Mouse (Mus musculus) CH12.LX (cell line): ENCODE measurements around the gene Npc1l1. TPM values are rescaled to one million over a fixed set of nuclear protein-coding genes. Genes with fewer than 3 reads are reported as not detected.
A peak's percentile ranks its signal among the peaks of the same experiment; 100 is the strongest.

Experiments
- DNase-seq: peaks from one replicate; pipeline ENCODE4 v3.0.0-alpha.2; 2013; ENCODE audit errors: extremely low read depth
- H3K27ac ChIP-seq: 2 replicates; pipeline ENCODE4 v1.5.1; 2012; ENCODE audit warnings: low read depth, mild to moderate bottlenecking, control low read depth, moderate library complexity; ENCODE audit not compliant: insufficient read depth
- H3K27me3 ChIP-seq: replicated peaks from 2 replicates; pipeline ENCODE3; 2012; ENCODE audit warnings: inconsistent platforms
- H3K36me3 ChIP-seq, 2 experiments: replicated peaks in 1 of 2; 2 replicates each; pipeline versions ENCODE3 to v1.6.1; 2012; ENCODE audit warnings: inconsistent platforms in 1 of 2, low read length in 1 of 2, mild to moderate bottlenecking in 1 of 2, mixed read lengths in 1 of 2, moderate library complexity in 1 of 2; ENCODE audit not compliant: control insufficient read depth in 1 of 2, insufficient read depth in 1 of 2
- H3K4me1 ChIP-seq, 2 experiments: 2 replicates each; pipeline ENCODE4 v1.6.1; 2012; ENCODE audit warnings: inconsistent platforms in 1 of 2, moderate library complexity in 1 of 2; ENCODE audit not compliant: insufficient read depth in 2 of 2, control insufficient read depth in 1 of 2
- H3K4me2 ChIP-seq: 2 replicates; pipeline ENCODE4 v1.6.1; 2012; ENCODE audit warnings: low read depth, mild to moderate bottlenecking, control low read depth; ENCODE audit not compliant: poor library complexity, insufficient read depth, severe bottlenecking
- H3K4me3 ChIP-seq, 3 experiments: fragments of 150-350 bp in 1 of 3; sonication (generic) in 1 of 3; replicated peaks in 1 of 3; 2 replicates each; pipeline versions ENCODE3 to v1.5.1; 2011 to 2012; ENCODE audit warnings: low read depth in 2 of 3, low read length in 2 of 3, mild to moderate bottlenecking in 2 of 3, moderate library complexity in 2 of 3, control low read depth in 1 of 3, improper control_type of control experiment in 1 of 3, inconsistent platforms in 1 of 3, mixed read lengths in 1 of 3; ENCODE audit not compliant: poor library complexity in 1 of 3
- H3K79me2 ChIP-seq: replicated peaks from 2 replicates; pipeline ENCODE4 v1.6.1; 2012; ENCODE audit warnings: mild to moderate bottlenecking, moderate library complexity; ENCODE audit not compliant: control insufficient read depth, poor library complexity, insufficient read depth, severe bottlenecking; ENCODE audit errors: extremely low read depth
- H3K9ac ChIP-seq: 2 replicates; pipeline ENCODE4 v1.6.1; 2012; ENCODE audit warnings: low read depth, mild to moderate bottlenecking, control low read depth, moderate library complexity; ENCODE audit not compliant: insufficient read depth
- H3K9me3 ChIP-seq: replicated peaks from 2 replicates; pipeline ENCODE3; 2012; ENCODE audit warnings: low read length, inconsistent platforms, mixed read lengths
- BHLHE40 ChIP-seq: IDR thresholded peaks from 2 replicates; pipeline ENCODE4 v1.6.1; 2011; ENCODE audit warnings: mild to moderate bottlenecking, low read depth, low read length, improper control_type of control experiment
- CHD1 ChIP-seq: IDR thresholded peaks from 2 replicates; pipeline ENCODE4 v1.6.1; 2012; ENCODE audit warnings: low read depth, low read length, improper control_type of control experiment, inconsistent platforms
- CHD2 ChIP-seq: IDR thresholded peaks from 2 replicates; pipeline ENCODE4 v1.6.1; 2011; ENCODE audit warnings: low read length, improper control_type of control experiment
- CTCF ChIP-seq, 2 experiments: IDR thresholded peaks in 1 of 2; conservative IDR thresholded peaks in 1 of 2; 2 replicates each; pipeline ENCODE4 v1.5.1; 2011 to 2012; ENCODE audit warnings: low read depth in 2 of 2, low read length in 2 of 2, improper control_type of control experiment in 1 of 2, inconsistent platforms in 1 of 2, mild to moderate bottlenecking in 1 of 2, moderate library complexity in 1 of 2
- ELF1 ChIP-seq: IDR thresholded peaks from 2 replicates; pipeline ENCODE4 v1.6.1; 2014; ENCODE audit warnings: low read depth, mild to moderate bottlenecking, inconsistent platforms, low read length, improper control_type of control experiment
- EP300 ChIP-seq: IDR thresholded peaks from 2 replicates; pipeline ENCODE4 v1.6.1; 2011; ENCODE audit warnings: low read length, improper control_type of control experiment
- ETS1 ChIP-seq: conservative IDR thresholded peaks from 2 replicates; pipeline ENCODE4 v1.6.1; 2012; ENCODE audit warnings: low read depth, mild to moderate bottlenecking, inconsistent platforms, low read length, improper control_type of control experiment, moderate library complexity
- IRF4 ChIP-seq: IDR thresholded peaks from 2 replicates; pipeline ENCODE4 v1.6.1; 2014; ENCODE audit warnings: low read depth, mild to moderate bottlenecking, inconsistent platforms, low read length, improper control_type of control experiment
- JUN ChIP-seq: IDR thresholded peaks from 2 replicates; pipeline ENCODE4 v1.6.1; 2011; ENCODE audit warnings: low read depth, mild to moderate bottlenecking, low read length, improper control_type of control experiment, moderate library complexity; ENCODE audit not compliant: insufficient read depth
- JUND ChIP-seq: conservative IDR thresholded peaks from 2 replicates; pipeline ENCODE4 v1.6.1; 2011; ENCODE audit warnings: low read depth, low read length, improper control_type of control experiment
- MAFK ChIP-seq: IDR thresholded peaks from 2 replicates; pipeline ENCODE4 v1.6.1; 2011; ENCODE audit warnings: low read length, improper control_type of control experiment; ENCODE audit not compliant: insufficient replicate concordance
- MAX ChIP-seq: IDR thresholded peaks from 2 replicates; pipeline ENCODE4 v1.6.1; 2011; ENCODE audit warnings: low read length, improper control_type of control experiment
- MAZ ChIP-seq: IDR thresholded peaks from 2 replicates; pipeline ENCODE4 v1.6.1; 2012; ENCODE audit warnings: low read depth, mild to moderate bottlenecking, inconsistent platforms, low read length, improper control_type of control experiment, moderate library complexity
- MXI1 ChIP-seq: IDR thresholded peaks from 2 replicates; pipeline ENCODE4 v1.6.1; 2011; ENCODE audit warnings: mild to moderate bottlenecking, low read depth, low read length, improper control_type of control experiment
- MYC ChIP-seq: IDR thresholded peaks from 2 replicates; pipeline ENCODE4 v1.6.1; 2011; ENCODE audit warnings: low read depth, mild to moderate bottlenecking, improper control_type of control experiment, low read length
- NELFE ChIP-seq: IDR thresholded peaks from 2 replicates; pipeline ENCODE4 v1.6.1; 2011; ENCODE audit warnings: low read depth, low read length, improper control_type of control experiment
- PAX5 ChIP-seq: IDR thresholded peaks from 2 replicates; pipeline ENCODE4 v1.6.1; 2012; ENCODE audit warnings: low read length, inconsistent platforms, mixed read lengths
- POLR2AphosphoS2 ChIP-seq: IDR thresholded peaks from 2 replicates; pipeline ENCODE4 v1.6.1; 2011; ENCODE audit warnings: low read depth, low read length, improper control_type of control experiment
- RCOR1 ChIP-seq: conservative IDR thresholded peaks from 2 replicates; pipeline ENCODE4 v1.6.1; 2012; ENCODE audit warnings: low read depth, mild to moderate bottlenecking, inconsistent platforms, low read length, improper control_type of control experiment
- SIN3A ChIP-seq: IDR thresholded peaks from 2 replicates; pipeline ENCODE4 v1.6.1; 2012; ENCODE audit warnings: low read length, improper control_type of control experiment, inconsistent platforms
- SMC3 ChIP-seq: IDR thresholded peaks from 2 replicates; pipeline ENCODE4 v1.6.1; 2011; ENCODE audit warnings: low read depth, low read length, improper control_type of control experiment
- TBP ChIP-seq: conservative IDR thresholded peaks from 2 replicates; pipeline ENCODE4 v1.6.1; 2011; ENCODE audit warnings: low read depth, low read length, improper control_type of control experiment
- TCF12 ChIP-seq: IDR thresholded peaks from 2 replicates; pipeline ENCODE4 v1.6.1; 2014; ENCODE audit warnings: low read depth, mild to moderate bottlenecking, inconsistent platforms, low read length, improper control_type of control experiment
- USF2 ChIP-seq: conservative IDR thresholded peaks from 2 replicates; pipeline ENCODE4 v1.6.1; 2011; ENCODE audit warnings: low read depth, low read length, improper control_type of control experiment
- ZC3H11A ChIP-seq: IDR thresholded peaks from 2 replicates; pipeline ENCODE4 v1.6.1; 2012; ENCODE audit warnings: low read depth, mild to moderate bottlenecking, inconsistent platforms, low read length, improper control_type of control experiment
- dilution Hi-C: fragments of 300-500 bp; cut with MboI; formaldehyde crosslinking; loops from 2 replicates; pipeline ENCODE4 v1.14.3; 2020; ENCODE audit warnings: low sequenced_read_pairs; ENCODE audit not compliant: extremely low pct_unique_long_range_greater_than_20kb, extremely low pct_ligation_motif_present
- in situ Hi-C: fragments of 300-500 bp; cut with MboI; formaldehyde crosslinking; loops from 3 replicates; pipeline ENCODE4 v1.14.3; 2019; ENCODE audit warnings: low sequenced_read_pairs, low pct_ligation_motif_present, low pct_unique_long_range_greater_than_20kb, mixed read lengths
- polyA plus RNA-seq: library from polyadenylated mRNA; unstranded; fragments of >175 nt; gene quantifications from 2 replicates; pipeline ENCODE4 v1.2.1, GENCODE M21; 2012; ENCODE audit warnings: low read depth; ENCODE audit not compliant: insufficient read length
- total RNA-seq, 2 experiments: library from RNA; depleted of rRNA; stranded (reverse); fragments of 300-350 nt in 1 of 2; fragments of >200 nt in 1 of 2; gene quantifications; 2 replicates each; pipeline ENCODE4 v1.2.3; 2012 to 2014

Gene Npc1l1
- total and polyA plus RNA-seq, 3 experiments = 0.05 to 0.09 TPM; not detected in 1

DNA sequence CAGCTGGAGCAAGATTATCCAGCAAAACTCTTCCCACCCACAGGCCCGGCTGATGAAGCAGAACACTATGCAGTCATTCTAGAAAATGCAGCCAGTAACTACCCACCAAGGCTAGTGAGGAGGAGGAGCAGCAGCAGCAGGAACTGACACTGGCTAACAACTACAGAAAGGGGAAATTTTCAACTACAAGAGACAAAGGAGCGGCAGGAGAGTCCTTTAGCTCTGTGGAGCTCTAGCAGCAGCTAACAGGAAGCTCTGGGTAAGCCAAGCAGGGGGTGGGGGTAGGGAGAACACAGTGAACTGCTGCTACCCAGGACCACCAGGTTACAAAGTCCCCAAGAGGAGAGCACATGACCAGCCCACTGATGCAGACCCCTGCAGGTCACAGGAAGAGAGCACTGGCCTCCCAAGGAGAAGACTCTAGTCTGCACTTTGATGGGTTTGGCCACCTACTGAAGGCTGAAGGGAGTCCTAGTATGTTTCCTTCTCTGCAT lies 51.2 kb downstream of the Npc1l1 start:
- Histone ChIP-seq H3K4me1 (peaks cover 35 to 85% of the 10 kb centered on the region in 2 experiments), H3K4me2 (peak overlapping the region; percentile 95; the same call in 1 of the 2 replicates), H3K79me2 (peaks cover 60% of the 10 kb centered on the region), H3K9ac (no peak overlapping the region), H3K4me3 (peak overlapping the region in 1 of 3 experiments; percentile 19), H3K36me3 (peaks cover 0 to 26% of the 10 kb centered on the region in 2 experiments), H3K27me3 (no peaks in the 10 kb centered on the region), H3K27ac (0 out of 2 replicates have a peak overlapping the region, but pooled peaks have one; percentile 21), H3K9me3 (no peaks in the 10 kb centered on the region)
- DNase-seq = peak; percentile 90
- dilution Hi-C loops (no loop called here), in situ Hi-C loops (no loop called here)
- TF ChIP-seq IRF4 (peak; percentile 24; the same call in 1 of the 2 replicates), SIN3A (0 out of 2 replicates have a peak, but pooled peaks have one; percentile 8), PAX5 (no peak), ETS1 (peak; percentile 23; the same call in 1 of the 2 replicates), CHD2 (peak; percentile 46; the same call in 1 of the 2 replicates), ELF1 (peak; percentile 54), CTCF (conservative IDR thresholded peaks at IDR 0.05 in 1 of 2, IDR thresholded peaks at IDR 0.05 in 1 of 2; ENCODE audit: low read depth in 2 of 2, low read length in 2 of 2) (no peak), USF2 (no peak), BHLHE40 (peak; percentile 36; the same call in 1 of the 2 replicates)

GRCm38 (mm10) chr11:6177781-6178420 lies 52.0 kb downstream of the Npc1l1 start:
- H3K79me2 ChIP-seq = peaks cover 57% of the 10 kb centered on the region
- TF ChIP-seq EP300 (peak; percentile 91), MYC (peak; percentile 7; the same call in 1 of the 2 replicates), MAX (peak; percentile 53), ZC3H11A (no peak), RCOR1 (no peak), MAZ (peak; percentile 54), JUN (peak; percentile 41; the same call in 1 of the 2 replicates), MAFK (no peak), PAX5 (no peak), IRF4 (peak; percentile 87), ETS1 (peak; percentile 76), USF2 (no peak), CHD1 (peak; percentile 80), TCF12 (peak; percentile 72), POLR2AphosphoS2 (no peak), SMC3 (no peak), SIN3A (peak; percentile 70; the same call in 1 of the 2 replicates), MXI1 (peak; percentile 64; the same call in 1 of the 2 replicates), JUND (0 out of 2 replicates have a peak, but pooled peaks have one; percentile 26), BHLHE40 (peak; percentile 94), NELFE (no peak), TBP (no peak)
- H3K27ac ChIP-seq = peak overlapping the region; percentile 48
- H3K36me3 ChIP-seq = peaks cover 0 to 24% of the 10 kb centered on the region in 2 experiments
- dilution Hi-C loops (no loop called here), in situ Hi-C loops (no loop called here)
- peak; percentile 83 for DNase-seq
- H3K4me1 ChIP-seq = peaks cover 35 to 79% of the 10 kb centered on the region in 2 experiments
- no peaks in the 10 kb centered on the region for H3K9me3 ChIP-seq
- peak overlapping the region in 1 of 3 experiments; percentile 4 for H3K4me3 ChIP-seq
- H3K27me3 ChIP-seq = no peaks in the 10 kb centered on the region
- no peak overlapping the region for H3K9ac ChIP-seq
- peak overlapping the region; percentile 95 for H3K4me2 ChIP-seq
